Mouse (Mus musculus) ES-E14 (cell line): Measurements from ENCODE around the gene Ccdc90b.

Experiments used
- HCFC1 ChIP-seq: IDR thresholded peaks from 2 replicates; pipeline ENCODE4 v1.6.1; 2012; ENCODE audit warnings: low read length, inconsistent platforms, borderline replicate concordance; ENCODE audit not compliant: insufficient read depth
- ZNF384 ChIP-seq: IDR thresholded peaks from 2 replicates; pipeline ENCODE4 v1.6.1; 2012; ENCODE audit warnings: low read depth, low read length, inconsistent platforms

GRCm38 (mm10) chr7:92583567-92583966 lies 22.6 kb downstream of the Ccdc90b start:
- TF ChIP-seq HCFC1 (no peak), ZNF384 (no peak)
